Mouse (Mus musculus) CH12F3 (cell line): ENCODE results near the gene Boll.

Source experiments
- in situ Hi-C: fragments of 300-500 bp; cut with MboI; formaldehyde crosslinking; loops from 2 replicates; pipeline ENCODE4 v1.14.3; 2020; ENCODE audit warnings: low sequenced_read_pairs

Gene Boll

DNA sequence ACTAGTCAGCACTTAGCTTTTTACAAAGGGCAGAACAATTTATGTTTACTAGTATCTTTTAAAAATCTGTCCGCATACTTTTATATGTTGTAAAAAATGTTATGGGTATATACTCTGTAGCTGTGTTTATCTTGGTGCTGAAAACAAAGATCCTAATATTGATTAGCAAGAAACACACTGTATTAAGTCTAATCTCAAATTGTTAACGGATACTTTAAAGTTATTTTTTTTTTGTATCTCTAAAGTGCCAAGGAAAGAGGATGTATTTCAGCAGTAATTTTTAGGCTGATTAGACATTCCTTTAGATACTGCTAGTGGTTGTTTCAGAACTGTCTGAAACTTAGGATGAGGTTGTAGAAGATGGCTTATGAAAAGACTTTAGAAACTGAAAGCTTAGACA is 116.9 kb downstream of the Boll start:
- in situ Hi-C loops: no loop called here

DNA sequence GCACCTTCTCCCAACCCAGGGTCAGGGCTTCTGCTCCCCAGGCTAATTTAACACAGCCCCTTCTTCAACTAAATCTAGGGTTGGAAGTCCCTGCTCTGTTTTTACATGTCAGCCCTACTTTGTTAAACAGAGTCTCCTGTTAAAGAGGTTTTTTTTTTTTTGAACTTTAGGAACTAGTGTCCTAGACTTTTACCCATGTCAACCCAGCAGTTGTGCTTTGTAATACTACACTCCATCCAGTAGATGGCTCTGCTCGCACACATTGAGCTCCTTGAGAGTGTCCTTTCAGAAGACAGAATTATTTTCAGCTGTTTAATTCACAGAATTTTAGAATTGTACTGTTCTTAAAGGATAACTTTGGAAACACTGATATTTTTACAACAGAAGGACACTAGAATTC is 124.0 kb downstream of the Boll start:
- in situ Hi-C loops: loop anchor here (10.0 kb wide), 1 partner anchor 136 kb away; no protein-coding TSS in a partner anchor

DNA sequence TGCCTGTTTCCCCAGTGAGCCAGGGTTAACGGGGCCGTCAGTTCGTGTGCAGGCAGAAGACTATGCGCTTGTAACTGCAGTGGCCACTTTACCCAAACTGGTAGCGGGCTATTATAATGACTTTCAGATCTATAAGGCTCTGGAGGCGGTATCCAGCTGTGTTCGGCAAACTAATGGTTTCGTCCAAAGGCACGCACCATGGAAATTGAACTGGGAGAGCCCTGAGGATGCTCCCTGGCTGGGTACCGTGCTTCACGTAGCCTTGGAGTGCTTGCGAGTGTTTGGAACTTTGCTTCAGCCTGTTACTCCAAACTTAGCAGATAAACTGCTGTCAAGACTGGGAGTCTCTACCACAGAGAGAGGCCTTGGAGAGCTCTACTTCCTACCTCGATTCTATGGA is 124.8 kb downstream of the Boll start:
- in situ Hi-C loops: loop anchor here (10.0 kb wide), 1 partner anchor 136 kb away; no protein-coding TSS in a partner anchor

DNA sequence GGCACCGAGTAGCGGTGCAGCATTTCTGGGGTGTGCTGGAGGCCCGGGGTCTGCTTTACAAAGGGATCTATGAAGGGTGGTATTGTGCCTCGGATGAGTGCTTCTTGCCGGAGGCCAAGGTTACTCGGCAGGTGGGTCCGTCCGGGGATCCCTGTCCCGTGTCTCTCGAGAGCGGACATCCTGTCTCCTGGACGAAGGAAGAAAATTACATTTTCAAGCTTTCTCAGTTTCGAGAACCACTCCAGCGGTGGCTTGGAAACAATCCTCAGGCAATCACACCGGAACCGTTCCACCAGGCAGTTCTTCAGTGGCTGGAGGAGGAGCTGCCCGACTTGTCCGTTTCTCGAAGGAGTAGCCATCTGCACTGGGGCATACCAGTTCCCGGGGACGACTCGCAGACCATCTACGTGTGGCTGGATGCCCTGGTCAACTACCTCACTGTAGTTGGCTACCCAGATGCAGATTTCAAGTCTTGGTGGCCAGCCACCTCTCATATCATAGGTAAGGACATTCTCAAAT is 125.6 kb downstream of the Boll start:
- in situ Hi-C loops: loop anchor here (10.0 kb wide), 1 partner anchor 137 kb away; no protein-coding TSS in a partner anchor

DNA sequence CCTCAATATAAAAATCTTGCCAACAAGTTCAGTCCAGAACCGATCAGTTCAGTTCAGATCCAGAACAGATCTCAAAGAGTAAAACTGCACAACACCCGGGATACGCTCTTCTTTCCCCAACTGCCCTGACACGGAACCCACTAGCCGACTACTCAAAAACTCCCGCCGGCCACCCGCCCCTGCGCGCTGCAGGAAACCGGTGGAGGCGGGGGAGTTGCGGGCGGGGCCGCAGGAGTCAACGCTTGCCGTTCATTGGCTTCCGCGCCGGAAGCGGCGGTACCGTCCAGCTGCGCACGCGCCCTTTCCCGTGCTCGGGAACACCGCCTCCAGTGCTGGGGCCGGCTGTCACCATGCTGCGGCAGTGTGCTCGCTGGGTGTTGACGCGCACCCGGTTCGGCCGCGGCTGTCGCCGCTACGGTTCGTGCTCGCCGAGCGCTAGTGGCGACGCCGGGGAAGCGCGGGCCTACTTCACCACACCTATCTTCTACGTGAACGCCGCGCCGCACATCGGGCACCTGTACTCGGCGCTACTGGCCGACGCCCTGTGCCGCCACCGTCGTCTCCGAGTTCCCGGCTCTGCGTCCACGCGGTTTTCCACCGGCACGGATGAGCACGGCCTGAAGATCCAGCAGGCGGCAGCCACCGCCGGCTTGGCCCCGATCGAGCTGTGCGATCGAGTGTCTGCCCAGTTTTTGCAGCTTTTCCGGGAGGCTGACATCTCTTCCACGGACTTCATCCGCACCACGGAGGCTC is 126.2 kb downstream of the Boll start, which contains the start of gene Mars2:
Gene Mars2, plus strand, starts transcription at position 288 of the 753 bp plus-strand sequence.
- in situ Hi-C loops: loop anchor here (10.0 kb wide), 1 partner anchor 138 kb away; no protein-coding TSS in a partner anchor

DNA sequence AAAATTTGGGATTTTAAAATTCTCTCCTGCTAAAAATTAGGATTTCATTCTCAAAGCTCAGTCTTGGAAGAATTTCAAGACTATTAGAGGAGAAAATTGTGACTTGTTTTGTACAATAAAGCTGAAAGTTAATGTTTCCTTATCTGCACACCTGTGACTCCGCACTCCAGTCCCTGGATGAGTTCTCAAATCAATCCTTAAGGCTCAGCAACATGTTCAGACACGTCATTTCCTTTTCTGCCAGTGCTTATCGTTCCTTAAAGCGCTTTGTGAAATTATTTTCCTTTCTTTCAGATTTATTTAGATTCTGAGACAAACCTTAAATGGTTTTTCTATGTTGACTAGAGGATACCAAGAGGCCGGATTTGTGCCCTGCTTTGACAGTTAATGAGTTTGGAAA is 126.8 kb downstream of the Boll start:
- in situ Hi-C loops: loop anchor here (10.0 kb wide), 1 partner anchor 138 kb away; no protein-coding TSS in a partner anchor

DNA sequence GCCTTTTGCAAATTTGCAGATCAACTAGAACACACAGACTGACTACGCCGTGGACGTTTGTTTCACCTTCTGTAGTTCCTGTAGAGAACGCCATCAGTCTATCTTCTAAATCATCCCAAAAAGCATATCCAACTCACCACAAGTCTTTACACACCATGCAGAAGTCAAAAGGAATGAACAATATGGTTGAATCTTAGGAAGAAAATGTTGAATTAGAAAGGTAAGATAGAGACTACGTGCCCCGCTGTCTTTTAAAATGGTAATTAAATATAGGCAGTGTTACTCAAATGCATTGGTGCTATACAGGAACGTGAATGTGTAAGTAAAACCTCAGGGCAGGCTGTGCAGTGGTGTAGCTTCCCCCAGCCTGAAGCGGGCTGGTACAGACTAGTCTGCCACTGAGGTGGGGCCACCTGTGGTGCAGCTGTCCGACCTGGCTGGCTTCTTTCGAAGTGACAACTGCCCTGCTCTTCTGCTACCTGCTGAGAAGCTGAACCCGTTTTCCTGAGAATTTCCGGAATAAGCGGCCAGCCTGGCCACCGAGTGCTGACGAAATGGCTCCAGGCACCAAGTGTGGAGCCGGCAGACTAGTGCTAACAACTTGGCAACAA is 128.3 kb downstream of the Boll start:
- in situ Hi-C loops: loop anchor here (10.0 kb wide), 1 partner anchor 140 kb away; no protein-coding TSS in a partner anchor

DNA sequence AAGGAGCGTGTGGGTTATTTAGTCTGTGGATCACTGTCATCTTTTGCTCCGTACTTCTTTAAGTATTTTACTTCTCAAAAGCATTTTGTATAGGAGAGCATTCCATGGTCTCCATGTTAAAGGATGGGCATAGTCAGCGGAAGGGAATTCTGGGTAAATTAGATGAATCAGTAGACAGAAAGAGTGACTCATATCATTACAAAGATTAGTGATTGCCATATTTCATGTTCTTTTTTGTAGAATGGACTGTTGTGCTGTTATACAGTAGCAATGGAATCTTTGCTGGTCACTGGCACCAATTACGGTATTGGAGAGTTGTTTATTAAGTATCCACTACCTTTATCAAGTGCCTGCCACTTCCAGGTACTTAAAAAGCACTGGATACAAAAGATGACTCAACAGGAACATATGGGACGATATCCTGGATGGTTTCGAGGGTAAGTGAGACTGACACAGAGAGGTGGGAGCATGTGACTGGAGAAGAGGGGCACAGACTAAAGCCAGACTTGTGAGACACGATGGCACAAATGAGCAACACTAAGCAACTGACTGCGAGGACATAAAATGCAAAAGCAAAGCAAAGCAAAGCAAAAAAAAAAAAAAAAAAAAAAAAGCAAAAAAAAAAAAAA is 134.9 kb downstream of the Boll start:
- in situ Hi-C loops: no loop called here

DNA sequence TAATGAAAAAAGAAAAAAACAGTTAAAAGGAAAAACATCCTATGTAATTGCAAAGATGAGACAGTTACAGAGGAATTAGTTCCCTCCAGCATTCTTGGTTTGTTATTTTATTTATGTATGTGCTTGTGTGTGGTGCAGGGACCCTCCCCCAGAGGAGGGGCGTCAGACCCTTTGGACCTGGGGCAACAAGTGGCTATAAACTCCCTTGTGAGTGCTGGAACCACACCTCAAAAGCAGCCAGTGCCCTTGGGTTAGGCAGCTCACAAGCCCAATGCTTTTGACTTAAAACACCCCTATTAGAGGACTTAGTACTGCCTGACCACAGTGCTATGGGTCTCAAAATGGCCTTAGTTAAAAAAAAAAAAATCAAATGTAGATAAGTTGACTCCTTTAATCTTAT is 135.9 kb downstream of the Boll start:
- in situ Hi-C loops: no loop called here

DNA sequence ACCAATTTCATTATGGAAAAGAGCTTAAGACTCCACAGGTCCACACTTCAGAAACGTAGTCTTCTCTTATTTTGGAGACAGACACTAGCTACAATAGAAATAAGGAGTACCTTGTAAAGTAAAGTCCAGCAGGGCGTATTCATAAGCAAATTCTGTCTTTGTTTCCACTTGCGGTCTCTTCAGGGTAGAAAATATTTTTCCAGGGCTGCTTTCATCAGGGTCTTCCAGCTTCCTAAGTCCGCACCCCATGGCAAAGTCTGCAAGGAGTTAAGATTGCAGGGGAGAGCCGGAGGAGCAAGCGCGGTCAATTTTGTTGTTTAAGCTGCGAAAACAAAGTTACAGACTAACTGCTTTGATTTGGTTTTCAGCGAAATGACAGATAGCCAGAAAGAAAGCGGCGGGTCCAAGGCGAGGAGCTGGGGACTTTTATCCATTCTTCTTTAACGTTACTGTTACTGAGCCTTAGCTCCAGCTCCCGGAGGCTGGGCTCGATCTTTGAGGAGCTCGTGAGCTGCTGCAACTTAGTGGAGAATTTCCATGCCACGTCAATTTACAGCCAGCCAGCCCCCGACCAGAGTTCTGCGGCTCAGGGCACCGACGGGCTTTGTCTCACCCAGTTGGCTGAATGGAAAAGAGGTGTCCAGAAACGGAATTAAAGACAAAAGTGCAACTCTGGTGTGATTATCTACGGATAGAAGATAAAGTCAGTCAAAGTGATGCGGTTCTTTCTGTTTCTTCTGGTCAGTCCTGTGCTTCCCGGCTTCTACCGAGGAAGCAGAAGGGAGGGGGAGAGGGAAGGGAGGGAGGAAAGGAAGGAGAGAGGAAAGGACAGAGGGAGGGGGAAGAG is 137.0 kb downstream of the Boll start, which contains the start of gene Rftn2:
Gene Rftn2, minus strand, starts transcription at position 772 of the 847 bp plus-strand sequence.
- in situ Hi-C loops: no loop called here

DNA sequence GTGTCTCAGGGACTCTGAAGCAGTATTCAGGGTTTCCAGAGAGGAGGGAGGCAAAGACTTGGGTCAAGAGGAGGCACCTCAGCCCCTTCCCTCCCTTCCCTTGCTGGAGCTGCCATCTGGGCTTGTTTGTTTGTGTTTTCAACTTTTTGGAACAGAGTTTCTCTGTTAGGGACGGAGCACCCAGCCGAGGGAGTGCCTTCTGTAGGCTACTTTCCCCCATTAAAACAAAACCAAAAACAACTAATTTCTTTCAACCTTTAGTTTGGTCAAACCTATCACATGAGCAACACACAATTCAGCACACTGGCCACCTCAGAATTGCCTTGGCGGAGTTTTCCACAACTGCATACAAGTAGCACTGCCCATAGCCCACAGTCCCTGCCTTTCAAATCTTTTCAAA is 137.9 kb downstream of the Boll start:
- in situ Hi-C loops: no loop called here

DNA sequence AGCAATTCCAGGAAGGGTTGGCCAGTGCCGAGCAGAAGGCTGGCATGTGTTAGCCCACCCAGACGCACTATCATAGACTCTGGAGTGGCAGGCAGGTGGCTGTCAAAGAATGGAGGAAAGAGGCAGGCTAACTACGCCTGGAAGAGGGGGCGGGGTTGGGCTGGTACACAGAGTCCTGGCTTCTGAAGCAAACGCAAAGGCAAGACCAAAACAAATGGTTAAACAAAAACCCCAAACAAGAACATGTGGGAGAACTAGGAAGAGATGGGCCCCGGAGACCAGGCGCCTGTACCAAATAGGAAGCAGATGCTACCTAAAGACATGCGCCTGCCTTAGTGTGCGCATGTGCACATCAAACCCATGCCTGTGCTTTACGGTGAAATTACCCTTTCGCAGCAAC is 139.2 kb downstream of the Boll start:
- in situ Hi-C loops: no loop called here

DNA sequence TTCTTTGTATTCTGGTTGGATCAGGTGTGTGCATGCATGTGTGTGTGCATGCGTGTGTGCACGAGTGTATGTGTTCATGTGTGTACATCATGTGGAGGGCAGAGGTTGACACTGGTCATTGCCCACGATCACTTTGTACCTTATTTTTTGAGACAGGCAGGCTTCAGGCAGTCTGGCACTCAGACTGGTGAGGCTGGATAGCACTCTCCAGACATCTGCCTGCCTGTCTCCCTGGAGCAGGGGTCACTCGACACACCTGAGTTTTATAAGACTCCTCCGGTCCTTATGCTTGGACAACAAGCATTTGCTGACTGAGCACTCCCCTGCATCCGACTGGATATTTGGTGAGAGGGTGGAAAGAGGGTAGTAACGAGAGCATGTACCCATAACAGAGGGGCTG is 140.2 kb downstream of the Boll start:
- in situ Hi-C loops: no loop called here

DNA sequence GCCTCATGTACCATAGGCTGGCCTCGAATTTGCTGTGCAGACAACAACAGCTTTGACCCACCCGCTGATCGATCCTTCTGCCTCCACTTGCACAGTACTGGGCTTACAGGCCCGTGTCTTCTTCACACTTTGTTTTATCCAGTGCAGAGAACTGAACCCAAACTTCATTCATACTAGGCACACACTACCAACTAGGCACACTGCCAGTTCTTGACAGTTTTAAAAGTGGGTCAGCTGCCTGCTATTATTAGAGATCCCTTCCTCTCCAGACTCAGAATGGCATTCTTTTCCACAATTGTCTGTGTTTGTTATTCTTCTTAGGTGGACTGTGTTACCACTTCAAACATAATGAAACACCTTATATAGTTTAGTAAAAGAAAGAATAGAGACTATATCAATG is 141.9 kb downstream of the Boll start:
- in situ Hi-C loops: no loop called here

DNA sequence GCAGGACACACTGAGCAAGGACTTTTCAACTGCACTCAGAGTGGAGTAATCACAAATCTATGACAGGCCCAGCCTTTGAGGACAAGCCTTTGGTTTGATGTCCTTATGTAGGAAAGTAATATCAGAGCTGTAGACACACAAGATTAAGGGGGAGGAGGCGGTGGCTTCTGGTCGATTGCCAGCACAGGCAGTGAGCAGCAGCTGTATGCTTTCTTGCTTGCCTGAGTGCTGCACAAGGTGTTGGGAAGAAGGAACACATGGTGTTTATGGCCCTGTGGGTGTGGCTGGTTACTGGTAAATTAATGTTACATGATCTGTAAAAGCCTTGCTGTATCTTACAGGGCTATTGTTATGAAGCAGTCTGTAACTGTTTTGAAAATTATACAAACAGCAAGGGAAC is 146.1 kb downstream of the Boll start:
- in situ Hi-C loops: no loop called here

DNA sequence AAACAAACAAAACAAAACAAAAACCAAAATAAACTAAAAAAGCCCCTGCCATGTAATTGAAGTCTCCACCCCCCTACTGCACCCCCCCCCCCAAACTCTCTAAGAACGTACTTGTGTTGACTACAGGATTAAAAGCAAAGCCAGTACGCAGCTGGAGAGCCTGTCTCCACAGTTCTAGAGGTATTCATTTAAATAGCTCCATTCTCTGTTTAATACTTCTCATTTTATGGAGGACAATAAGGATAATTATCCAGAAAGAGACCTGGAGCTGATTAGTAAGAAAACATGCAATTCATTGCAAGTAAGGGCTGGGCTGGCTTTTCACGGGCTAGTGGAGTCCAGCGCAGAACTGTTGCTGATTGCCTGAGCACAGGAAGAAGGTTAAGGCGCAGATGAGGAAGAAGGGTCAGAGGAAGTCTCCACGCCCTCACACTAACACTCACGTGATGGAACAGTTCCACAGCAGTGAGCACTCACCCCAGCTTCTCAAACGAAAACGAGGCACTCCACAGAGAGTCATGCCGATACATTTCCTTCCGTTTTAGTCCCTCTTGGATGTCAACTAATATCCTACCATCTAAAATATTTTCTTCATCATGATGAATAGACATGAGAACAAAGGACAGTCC is 148.0 kb downstream of the Boll start:
- in situ Hi-C loops: no loop called here

DNA sequence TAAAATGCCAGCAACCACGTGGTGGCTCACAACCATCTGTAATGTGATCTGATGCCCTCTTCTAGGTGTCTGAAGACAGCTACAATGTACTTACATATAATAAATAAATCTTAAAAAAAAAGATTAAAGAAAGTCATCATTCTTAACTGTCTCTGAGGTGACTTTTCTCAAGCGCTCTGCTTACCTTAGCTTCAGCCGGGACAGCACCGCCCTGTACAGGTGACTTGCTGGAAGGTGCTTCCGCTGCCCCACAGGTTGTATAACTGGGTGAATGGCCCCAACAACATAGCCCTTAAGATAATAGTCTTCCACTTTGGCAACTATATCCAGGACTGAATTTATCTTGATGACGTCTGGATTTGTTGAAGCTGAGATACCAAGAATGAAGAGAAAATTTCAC is 149.3 kb downstream of the Boll start:
- in situ Hi-C loops: no loop called here

DNA sequence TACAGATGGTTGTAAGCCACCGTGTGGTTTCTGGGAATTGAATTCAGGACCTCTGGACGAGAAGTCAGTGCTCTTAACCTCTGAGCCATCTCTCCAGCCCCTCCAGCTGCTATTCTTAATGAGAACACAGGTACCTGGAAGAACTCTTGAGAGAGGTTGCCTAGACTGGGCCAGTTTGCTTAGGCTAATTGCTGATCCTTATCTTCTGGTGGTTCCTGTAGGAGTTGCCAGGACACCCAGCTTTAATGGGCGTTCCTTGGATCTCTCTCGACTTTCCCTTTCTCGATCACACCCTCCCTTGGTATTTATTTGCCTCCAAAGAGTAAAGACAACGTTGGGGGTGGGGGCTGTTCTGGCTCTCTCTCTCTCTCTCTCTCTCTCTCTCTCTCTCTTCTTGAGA is 149.8 kb downstream of the Boll start:
- in situ Hi-C loops: no loop called here

DNA sequence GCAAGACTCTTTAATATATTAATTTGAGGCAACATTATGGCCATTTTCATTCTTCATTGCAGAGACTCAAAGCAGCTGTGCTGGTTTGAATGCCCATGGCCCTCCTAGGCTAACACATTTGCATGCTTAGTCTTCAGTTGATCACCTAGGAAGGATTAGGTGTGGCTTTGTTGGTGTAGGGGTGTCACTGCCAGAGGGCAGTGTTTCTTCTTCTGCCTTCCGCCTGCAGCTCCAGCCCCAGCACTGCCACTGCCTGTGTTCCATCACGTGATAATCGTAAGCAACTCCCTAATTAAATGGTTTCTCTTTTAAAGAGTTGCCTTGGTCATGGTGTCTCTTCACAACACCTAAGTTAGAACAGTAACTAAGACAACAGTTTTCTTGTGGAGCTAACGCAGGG is 150.5 kb downstream of the Boll start:
- in situ Hi-C loops: no loop called here

DNA sequence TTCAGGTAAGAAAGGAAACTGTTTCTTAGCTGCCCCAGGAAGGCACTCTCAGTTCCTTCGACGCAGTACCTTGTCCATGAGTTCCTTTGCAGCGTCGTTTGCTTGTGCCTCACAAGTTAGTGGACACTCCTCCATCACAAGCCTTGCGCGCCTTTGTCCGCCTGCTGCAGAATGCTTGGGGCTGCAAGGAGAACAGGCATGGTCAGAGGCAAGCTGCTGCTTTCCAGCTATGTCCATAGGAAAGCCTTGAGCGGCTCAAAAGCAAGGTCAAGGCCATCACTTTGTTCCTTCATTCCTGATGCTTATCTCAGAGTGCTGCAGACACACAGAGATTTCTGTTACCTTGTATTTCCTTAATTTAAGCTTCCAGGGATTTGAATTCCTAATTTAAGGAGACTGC is 152.2 kb downstream of the Boll start:
- in situ Hi-C loops: no loop called here
